Mouse (Mus musculus): ENCODE results near the gene Pmpcb.

Pmpcb gene

DNA sequence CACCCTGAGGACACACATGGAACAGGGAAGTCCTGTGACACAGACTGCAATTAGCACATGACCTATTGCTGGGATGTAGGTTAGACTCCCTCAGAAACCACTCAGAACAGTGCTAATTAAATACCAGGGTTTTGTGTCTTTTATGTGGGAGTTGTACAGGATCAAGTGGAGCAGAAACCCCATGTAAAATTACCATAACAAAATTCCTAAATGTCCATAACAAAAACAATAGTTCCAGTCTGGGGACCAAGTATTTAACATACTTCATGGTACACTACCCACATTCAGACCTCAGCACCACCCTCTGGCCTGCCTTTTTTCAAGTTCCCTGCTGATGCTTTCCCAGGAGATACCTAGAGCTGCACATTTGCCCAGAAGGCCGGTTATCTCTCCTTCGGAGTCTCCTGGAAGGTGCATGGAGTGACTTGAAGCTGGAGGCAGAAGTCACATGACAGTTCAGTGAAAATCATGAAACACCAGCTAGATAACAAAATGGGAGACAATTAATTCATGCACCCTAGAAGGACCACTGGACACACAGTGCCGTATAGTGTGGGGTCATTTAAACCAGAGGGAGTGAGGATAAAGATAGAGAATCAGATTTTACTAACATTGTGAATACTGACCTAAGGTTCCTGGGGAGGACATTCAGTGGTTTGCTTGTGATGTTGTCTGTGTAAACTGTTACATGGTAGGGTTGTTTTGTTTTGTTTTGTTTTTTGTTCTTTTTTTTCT lies 4.6 kb upstream of the Pmpcb start:
- DNase-seq (ENCODE audit: low read depth, low spot score) = no peak

DNA sequence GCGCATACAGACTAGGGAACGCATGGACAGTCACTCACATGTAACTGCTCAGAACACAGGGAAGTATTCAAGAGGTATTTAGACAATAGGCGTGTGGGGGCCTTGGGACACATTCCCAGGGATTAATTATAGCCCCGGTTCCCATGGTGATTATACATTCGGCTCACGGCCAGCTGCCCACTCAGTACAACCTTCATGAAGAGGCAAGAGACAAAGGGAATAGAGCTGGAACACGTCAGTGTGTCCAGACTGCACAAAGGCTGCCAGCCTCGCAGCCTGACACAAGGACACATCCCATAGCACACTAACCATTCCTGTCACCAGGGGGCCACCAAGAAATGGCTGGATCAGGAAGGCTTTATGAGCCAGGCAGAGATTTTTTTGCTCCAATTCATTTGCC lies 4.0 kb upstream of the Pmpcb start:
- peak; percentile 65 for DNase-seq (ENCODE audit: low read depth, low spot score)

DNA sequence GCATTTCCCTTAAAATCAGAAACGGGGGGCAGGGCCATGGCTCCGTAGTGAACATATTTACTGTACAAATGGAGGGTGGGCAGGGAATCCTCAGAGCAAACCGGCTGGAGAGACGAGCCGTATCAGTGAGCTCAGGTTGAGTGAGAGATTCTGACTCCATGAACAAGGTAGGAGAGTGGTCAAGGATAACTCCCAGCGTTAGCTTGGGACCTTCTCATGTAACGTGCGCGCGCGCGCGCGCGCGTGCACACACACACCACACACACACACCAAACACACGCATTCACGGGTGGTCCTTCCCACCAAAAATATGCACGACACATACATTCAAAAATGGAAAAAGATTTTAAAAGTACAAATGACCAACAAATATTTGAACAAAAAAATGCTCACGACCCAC lies 1.8 kb upstream of the Pmpcb start:
- no peak for DNase-seq (ENCODE audit: low read depth, low spot score)

- DNase-seq (ENCODE audit: low read depth, low spot score) = peak; percentile 41
Observed at GRCm38 (mm10) chr5:21735584-21735983, 1.4 kb upstream of the Pmpcb start.

- no peak for DNase-seq (ENCODE audit: low read depth, low spot score)
Observed at GRCm38 (mm10) chr5:21736046-21736445, 895 bp upstream of the Pmpcb start.

GRCm38 (mm10) chr5:21737620-21738019 lies 679 bp downstream of the Pmpcb start:
- DNase-seq (ENCODE audit: low read depth, low spot score) = no peak

- DNase-seq (ENCODE audit: low read depth, low spot score) = no peak
Observed at GRCm38 (mm10) chr5:21739120-21739519, 2.2 kb downstream of the Pmpcb start.

- no peak for DNase-seq (ENCODE audit: low read depth, low spot score)
Observed at GRCm38 (mm10) chr5:21739881-21740280, 2.9 kb downstream of the Pmpcb start.

GRCm38 (mm10) chr5:21743606-21744005 lies 6.7 kb downstream of the Pmpcb start:
- no peak for DNase-seq (ENCODE audit: low read depth, low spot score)

- no peak for DNase-seq (ENCODE audit: low read depth, low spot score)
Observed at GRCm38 (mm10) chr5:21744651-21745050, 7.7 kb downstream of the Pmpcb start.

DNA sequence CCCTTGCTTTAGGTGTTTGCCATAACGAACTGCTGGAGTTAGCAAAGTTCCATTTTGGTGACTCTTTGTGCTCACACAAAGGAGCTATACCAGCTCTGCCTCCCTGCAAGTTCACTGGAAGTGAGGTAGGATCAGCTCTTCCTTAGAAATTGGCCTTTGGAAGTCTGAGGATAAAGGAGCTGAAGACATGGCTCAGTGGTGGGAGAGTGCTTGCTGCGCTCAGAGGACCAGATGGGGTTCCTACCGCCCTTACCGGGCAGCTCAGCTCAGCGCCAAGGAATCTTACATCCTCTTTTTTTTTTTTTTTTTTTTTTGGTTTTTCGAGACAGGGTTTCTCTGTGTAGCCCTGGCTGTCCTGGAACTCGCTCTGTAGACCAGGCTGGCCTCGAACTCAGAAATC lies 9.0 kb downstream of the Pmpcb start:
- no peak for DNase-seq (ENCODE audit: low read depth, low spot score)

- DNase-seq (ENCODE audit: low read depth, low spot score) = no peak
Observed at GRCm38 (mm10) chr5:21768506-21768905, 31.6 kb downstream of the Pmpcb start.

DNA sequence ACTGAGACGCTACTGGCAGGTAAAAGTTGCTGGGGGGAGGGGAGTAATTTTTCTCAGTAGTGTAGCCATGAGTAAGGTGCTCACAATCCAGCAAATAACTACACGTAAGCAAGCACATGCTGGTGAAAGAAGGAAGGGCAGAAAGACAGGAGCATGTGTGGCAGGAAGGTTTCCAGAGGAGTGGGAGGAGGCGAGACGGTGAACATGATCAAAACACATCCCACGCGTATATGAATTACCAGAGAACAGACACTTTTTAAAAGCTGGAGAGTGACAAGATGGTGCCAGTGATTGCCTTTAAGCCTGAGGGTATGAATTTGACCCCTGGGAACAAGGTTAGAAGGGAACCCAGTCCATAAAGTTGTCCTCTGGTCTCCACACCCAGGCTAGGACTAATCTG lies 32.9 kb downstream of the Pmpcb start:
- DNase-seq (ENCODE audit: low read depth, low spot score) = no peak

GRCm38 (mm10) chr5:21776491-21776890 lies 39.5 kb downstream of the Pmpcb start:
- DNase-seq (ENCODE audit: low read depth, low spot score) = no peak

- DNase-seq (ENCODE audit: low read depth, low spot score) = peak; percentile 7
Observed at GRCm38 (mm10) chr5:21784161-21785052, 47.5 kb downstream of the Pmpcb start.

- peak; percentile 92 for DNase-seq (ENCODE audit: low read depth, low spot score)
Observed at GRCm38 (mm10) chr5:21785053-21785452, 48.1 kb downstream of the Pmpcb start, which contains the start of the genes Dnajc2 and Psmc2. Gene Dnajc2, minus strand, starts transcription at chr5:21785251. Gene Psmc2, plus strand, starts transcription at chr5:21785283.

- no peak for DNase-seq (ENCODE audit: low read depth, low spot score)
Observed at GRCm38 (mm10) chr5:21785776-21786175, 48.8 kb downstream of the Pmpcb start.

GRCm38 (mm10) chr5:21786258-21787185 lies 49.6 kb downstream of the Pmpcb start:
- DNase-seq (ENCODE audit: low read depth, low spot score) = peak; percentile 95

- DNase-seq (ENCODE audit: low read depth, low spot score) = no peak
Observed at GRCm38 (mm10) chr5:21787186-21788105, 50.5 kb downstream of the Pmpcb start.

DNA sequence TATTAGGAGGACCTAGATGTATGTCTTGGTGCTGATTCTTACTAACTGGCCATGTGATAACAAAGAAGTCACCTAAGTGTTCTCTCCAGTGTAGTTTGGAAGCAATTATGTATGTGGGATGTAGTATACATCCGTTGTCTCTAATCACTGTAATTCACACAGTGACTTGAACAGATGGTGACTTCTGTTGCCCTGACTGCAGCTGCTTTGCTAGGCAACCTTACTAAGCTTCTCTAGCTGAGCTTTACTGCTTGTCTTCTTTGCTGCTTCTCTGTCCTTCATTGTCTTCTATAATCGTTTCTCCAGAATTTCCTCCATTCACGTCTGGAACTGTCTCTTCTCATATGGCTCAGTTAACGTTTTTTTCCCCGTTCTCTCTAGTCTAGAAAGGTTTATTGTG lies 52.1 kb downstream of the Pmpcb start:
- no peak for DNase-seq (ENCODE audit: low read depth, low spot score)

GRCm38 (mm10) chr5:21792166-21792565 lies 55.2 kb downstream of the Pmpcb start:
- DNase-seq (ENCODE audit: low read depth, low spot score) = no peak

Data from forelimb bud, embryonic 11.5 days (tissue).